Mouse (Mus musculus): ENCODE measurements around the gene Cabcoco1.

GRCm38 (mm10) chr10:68465737-68466327, 75.9 kb downstream of the Cabcoco1 start:
- TF ChIP-seq CTCF (IDR thresholded peaks at IDR 0.05; ENCODE audit: low read depth): no peak
- no peak for TF ChIP-seq EP300 (optimal IDR thresholded peaks at IDR 0.05)

All from stomach, postnatal 0 days (tissue).